Mouse (Mus musculus) kidney, adult 8-10 months (tissue): ENCODE measurements at regions not wholly inside any gene's neighbourhood (a gene's known extent, or its start where the extent isn't known, plus 50 kb on each side); places are given as distances from the start of the nearest gene placed in this dataset.

Experiments used
- DNase-seq, 2 experiments: peaks; one replicate each; pipeline ENCODE4 v3.0.0; 2022

DNA sequence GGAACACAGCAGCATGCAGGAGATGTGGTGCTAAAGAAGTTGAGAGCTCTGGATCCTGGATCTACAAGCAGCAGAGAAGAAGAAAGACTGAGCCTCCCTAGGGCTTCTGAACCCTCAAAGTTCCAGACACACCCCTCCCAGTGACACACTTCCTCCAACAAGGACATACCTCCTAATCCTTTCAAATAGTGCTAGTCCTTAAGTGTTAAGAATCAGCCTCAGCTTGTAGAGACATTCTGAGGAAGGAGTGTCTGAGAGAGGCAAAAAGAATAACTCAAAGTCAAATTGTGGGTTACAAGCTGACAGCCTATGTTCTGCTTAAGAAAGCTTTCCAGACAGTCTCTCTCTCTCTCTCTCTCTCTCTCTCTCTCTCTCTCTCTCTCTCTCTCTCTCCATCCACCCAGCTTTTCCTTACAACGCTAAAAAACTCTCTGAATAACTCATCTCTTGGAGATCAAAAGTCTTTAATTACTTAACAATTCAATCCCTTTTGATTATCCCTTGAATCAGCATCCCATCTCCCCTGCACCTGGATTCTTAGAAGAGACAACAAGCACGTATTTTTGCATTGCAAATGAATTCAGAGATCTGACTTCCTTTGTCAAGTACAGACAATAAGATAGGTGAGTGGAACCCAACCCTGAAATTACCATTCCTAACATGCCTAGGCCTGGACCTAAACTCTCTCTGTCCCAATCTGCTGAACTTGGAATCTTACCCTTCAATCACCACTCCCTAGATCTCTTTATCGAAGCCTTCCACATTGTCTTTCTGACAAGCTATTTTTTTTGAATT lies 285.7 kb downstream of the Rnf152 start:
- no peak for DNase-seq

DNA sequence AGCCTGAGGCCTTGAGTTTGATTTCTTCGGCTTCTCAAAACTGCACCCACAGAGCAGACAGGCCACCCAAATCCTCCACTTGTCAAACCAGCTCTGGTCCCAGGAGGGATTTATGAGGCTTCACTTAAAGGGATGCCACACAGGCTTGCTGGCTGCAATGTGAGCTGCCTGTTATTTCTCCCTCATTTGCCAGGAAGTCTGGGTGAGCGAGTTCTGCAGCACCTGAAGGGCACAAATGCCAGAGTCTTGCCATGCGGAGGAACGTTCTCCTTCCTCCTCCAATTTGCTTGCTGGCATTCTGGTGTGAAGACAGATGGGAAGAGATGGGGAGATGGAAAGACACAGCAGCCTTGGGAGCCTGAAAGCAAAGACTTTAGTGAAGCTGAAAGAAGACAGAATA lies 288.6 kb downstream of the Rnf152 start:
- DNase-seq: no peak

DNA sequence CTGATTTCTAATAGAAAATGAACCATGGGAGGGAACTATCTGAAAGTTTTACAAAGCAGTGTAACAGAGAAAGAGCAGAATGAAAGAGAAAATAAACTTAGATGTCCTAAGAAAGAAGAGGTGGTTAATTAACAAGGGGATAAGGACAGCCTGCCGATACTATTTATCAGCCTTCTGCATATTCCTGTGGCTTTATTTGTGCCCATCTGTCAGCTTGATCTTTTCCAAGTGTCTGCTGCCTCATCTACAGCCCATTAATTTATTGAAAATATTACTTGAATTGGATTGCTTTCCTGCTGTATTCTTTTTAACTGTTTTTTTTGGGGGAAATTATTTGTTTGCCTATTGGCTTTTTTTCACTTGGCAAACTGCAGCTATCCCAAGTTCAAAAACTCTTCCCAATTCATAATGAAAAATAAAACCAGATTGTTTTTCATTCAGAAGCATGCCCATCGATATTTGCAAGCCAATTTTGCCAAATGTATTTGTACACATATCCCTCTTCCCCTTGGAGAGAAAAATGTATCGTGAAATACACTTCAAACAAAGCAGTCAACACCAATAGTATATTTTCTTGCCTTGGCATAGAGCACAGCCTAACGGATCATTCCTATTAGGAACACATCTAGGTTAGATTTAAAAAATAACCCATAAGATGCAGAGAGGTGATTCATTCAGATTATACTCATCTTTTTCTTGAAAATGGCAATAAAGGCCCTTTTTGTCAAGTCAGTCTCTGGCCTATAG lies 289.3 kb downstream of the Rnf152 start:
- no peak for DNase-seq

DNA sequence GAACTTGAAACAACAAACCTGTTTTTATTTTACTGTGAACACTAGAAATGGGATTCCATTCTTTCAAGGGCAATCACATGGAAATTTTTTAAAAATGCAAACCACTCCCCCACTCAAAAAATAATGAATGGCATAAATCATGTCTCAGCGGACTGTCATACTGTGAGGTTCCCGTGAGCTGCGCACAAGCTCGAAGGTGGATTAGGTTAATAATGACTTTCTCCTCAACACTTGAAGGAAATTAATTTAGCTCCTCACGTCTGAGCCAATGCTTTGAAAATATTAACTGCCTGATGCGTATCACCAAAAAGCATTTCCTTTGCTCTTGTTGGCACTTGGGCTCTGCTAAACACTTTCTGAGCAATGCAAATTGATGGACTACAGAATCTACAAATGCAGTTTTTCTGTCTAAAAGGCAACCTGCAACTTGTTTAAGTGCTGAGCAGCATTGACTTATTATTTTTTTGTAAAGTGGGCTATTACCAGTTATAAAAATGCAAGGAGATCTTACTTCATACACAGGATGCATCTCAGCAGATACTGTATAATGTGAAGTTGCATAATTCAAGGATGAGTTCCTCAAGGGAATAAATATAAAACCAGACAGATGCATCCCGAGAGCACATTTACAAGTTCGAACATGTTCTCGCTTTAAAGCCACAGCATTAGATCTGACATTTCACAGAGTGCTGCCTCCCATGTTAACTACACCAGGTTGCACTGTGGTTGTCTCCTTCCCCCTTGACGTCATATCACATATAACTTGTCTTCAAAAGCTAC lies 282.4 kb downstream of the Cdh20 start:
- DNase-seq: no peak
